In the genomic region with DNA sequence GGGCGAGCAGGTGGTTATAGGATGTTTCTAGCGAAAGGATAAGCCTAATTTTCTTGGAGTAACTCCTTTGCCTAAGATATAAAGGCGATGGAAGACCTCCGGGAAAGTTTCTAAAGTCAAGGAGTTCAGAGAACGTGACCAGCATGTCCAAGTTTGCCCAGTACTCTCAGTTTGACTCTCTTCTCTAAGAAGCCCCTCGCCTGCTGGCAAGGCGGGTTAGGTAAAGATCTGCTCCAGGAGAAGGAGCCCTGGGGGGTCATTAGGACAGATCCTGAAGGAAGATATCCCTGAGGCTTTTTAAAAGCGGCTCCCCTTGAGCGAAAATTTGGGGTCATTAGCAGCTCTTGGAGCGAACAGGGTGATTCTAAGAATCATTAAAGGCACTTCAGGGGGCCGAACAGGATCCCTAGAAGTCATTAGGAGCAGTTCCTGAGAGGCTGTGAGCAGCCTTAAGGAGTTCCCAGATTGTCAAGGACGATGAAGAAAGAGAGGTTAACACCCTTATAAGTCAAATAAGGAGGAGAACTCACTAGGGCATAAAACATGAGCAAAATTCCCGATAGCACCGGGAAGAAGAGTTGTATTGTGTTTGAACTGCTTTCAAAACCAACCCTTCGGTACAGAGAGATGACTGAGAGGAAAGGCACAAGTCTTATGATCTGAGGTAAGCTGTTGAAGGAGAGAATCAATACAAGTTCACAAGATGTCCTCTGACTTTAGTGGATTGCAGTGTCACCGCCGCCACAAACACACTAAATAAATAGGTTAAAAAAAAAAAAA, we compare ENCODE assay signal across 8 mouse cellular contexts. TPM values are rescaled to one million over a fixed set of nuclear protein-coding genes. Genes with fewer than 3 reads are reported as not detected.
DNase-seq lines count a peak whose midpoint lies in the region; ATAC-seq and TF ChIP-seq lines count a peak whose summit lies in the region.

No protein-coding gene starts in this region.

- in situ Hi-C loops in CH12.LX (cut with MboI; ENCODE audit: low pct_ligation_motif_present, low pct_unique_long_range_greater_than_20kb, low sequenced_read_pairs): no loop called here

- H3K27me3 ChIP-seq in heart, embryonic 10.5 days (ENCODE audit: insufficient read depth, poor library complexity, severe bottlenecking): no peaks in the 10 kb centered on the region
- no peaks in the 10 kb centered on the region for H3K27me3 ChIP-seq in CH12.LX (replicated peaks)
- no peaks in the 10 kb centered on the region for H3K27me3 ChIP-seq in erythroblast, embryonic 14.5 days (ENCODE audit: control insufficient read depth)
- H3K27me3 ChIP-seq in liver, embryonic 11.5 days (replicated peaks; ENCODE audit: control insufficient read depth, insufficient read depth, low read length): no peaks in the 10 kb centered on the region
- H3K27me3 ChIP-seq in stomach, embryonic 15.5 days (replicated peaks): no peaks in the 10 kb centered on the region

- no peak for ATAC-seq in liver, embryonic 11.5 days (replicated peaks; ENCODE audit: low FRiP score)
- ATAC-seq in stomach, embryonic 15.5 days (ENCODE audit: insufficient read depth, low FRiP score, low read depth): no peak

- peak overlapping the region; percentile 86 for H3K4me2 ChIP-seq in CH12.LX (ENCODE audit: insufficient read depth, low read depth, poor library complexity, severe bottlenecking)
- peak overlapping the region; percentile 93 for H3K4me2 ChIP-seq in liver, embryonic 11.5 days
- peak overlapping the region; percentile 81 for H3K4me2 ChIP-seq in stomach, embryonic 15.5 days

- dilution Hi-C loops in CH12.LX (cut with MboI; ENCODE audit: extremely low pct_ligation_motif_present, extremely low pct_unique_long_range_greater_than_20kb, low sequenced_read_pairs): no loop called here

- TF ChIP-seq RAD21 in CH12.LX (IDR thresholded peaks at IDR 0.05; ENCODE audit: low read depth, low read length): no peak

- peak; percentile 41; the same call in 1 of the 2 replicates for TF ChIP-seq EP300 in CH12.LX (IDR thresholded peaks at IDR 0.05; ENCODE audit: low read length)

- peaks cover 13% of the 10 kb centered on the region for H3K4me1 ChIP-seq in heart, embryonic 10.5 days
- H3K4me1 ChIP-seq in CH12.LX (ENCODE audit: control insufficient read depth in 1 of 2, insufficient read depth in 2 of 2): peaks cover 2 to 14% of the 10 kb centered on the region in 2 experiments; a peak in 3 of 4 replicates
- peaks cover 23% of the 10 kb centered on the region for H3K4me1 ChIP-seq in erythroblast, embryonic 14.5 days (ENCODE audit: control insufficient read depth)
- peaks cover 7% of the 10 kb centered on the region for H3K4me1 ChIP-seq in liver, embryonic 11.5 days (replicated peaks; ENCODE audit: control insufficient read depth, insufficient read depth, low read length)
- peaks cover 12% of the 10 kb centered on the region for H3K4me1 ChIP-seq in stomach, embryonic 15.5 days

- TF ChIP-seq CTCF in CH12.LX (conservative IDR thresholded peaks at IDR 0.05 in 1 of 2, IDR thresholded peaks at IDR 0.05 in 1 of 2; ENCODE audit: low read depth in 2 of 2, low read length in 2 of 2): no peak

- no peaks in the 10 kb centered on the region for H3K9me3 ChIP-seq in heart, embryonic 10.5 days
- H3K9me3 ChIP-seq in CH12.LX (replicated peaks; ENCODE audit: low read length): no peaks in the 10 kb centered on the region
- H3K9me3 ChIP-seq in erythroblast, embryonic 14.5 days (ENCODE audit: control insufficient read depth, low read length): no peaks in the 10 kb centered on the region
- H3K9me3 ChIP-seq in liver, embryonic 11.5 days (ENCODE audit: control insufficient read depth, low read length): no peaks in the 10 kb centered on the region
- no peaks in the 10 kb centered on the region for H3K9me3 ChIP-seq in stomach, embryonic 15.5 days

- peaks cover 10% of the 10 kb centered on the region for H3K79me2 ChIP-seq in CH12.LX (replicated peaks; ENCODE audit: control insufficient read depth, extremely low read depth, insufficient read depth, poor library complexity, severe bottlenecking)

- no peak for DNase-seq in heart, embryonic 10.5 days (ENCODE audit: low spot score)
- no peak for DNase-seq in heart, postnatal 10 days
- no peak for DNase-seq in CH12.LX (ENCODE audit: extremely low read depth)
- DNase-seq in liver, embryonic 11.5 days (ENCODE audit: low spot score): no peak
- no peak for DNase-seq in right cerebral cortex, postnatal 36 days (ENCODE audit: low spot score in 2 of 2)
- DNase-seq in layer of hippocampus, postnatal 14 days (ENCODE audit: low spot score in 2 of 2): no peak

- peak overlapping the region; percentile 98 for H3K27ac ChIP-seq in heart, embryonic 10.5 days
- H3K27ac ChIP-seq in CH12.LX (ENCODE audit: insufficient read depth, low read depth): peak overlapping the region; percentile 21; the same call in 1 of the 2 replicates
- H3K27ac ChIP-seq in liver, embryonic 11.5 days (ENCODE audit: low read depth, low read length): peak overlapping the region; percentile 88
- H3K27ac ChIP-seq in stomach, embryonic 15.5 days: peak overlapping the region; percentile 98

- H3K4me3 ChIP-seq in heart, embryonic 10.5 days: peak overlapping the region; percentile 83
- peak overlapping the region; percentile 54 to 83 (median 83) for H3K4me3 ChIP-seq in CH12.LX (replicated peaks in 1 of 3; ENCODE audit: low read depth in 2 of 3, low read length in 2 of 3, poor library complexity in 1 of 3)
- peak overlapping the region; percentile 90 for H3K4me3 ChIP-seq in erythroblast, embryonic 14.5 days (replicated peaks)
- H3K4me3 ChIP-seq in liver, embryonic 11.5 days (ENCODE audit: low read depth, low read length): peak overlapping the region; percentile 68
- H3K4me3 ChIP-seq in stomach, embryonic 15.5 days (replicated peaks): peak overlapping the region; percentile 83

- peak overlapping the region; percentile 73 for H3K9ac ChIP-seq in CH12.LX (ENCODE audit: insufficient read depth, low read depth)
- H3K9ac ChIP-seq in liver, embryonic 11.5 days (ENCODE audit: low read depth, low read length): peak overlapping the region; percentile 75
- H3K9ac ChIP-seq in stomach, embryonic 15.5 days: peak overlapping the region; percentile 42

- 17% methylated on average over 17 of the region's 17 CpGs for WGBS in heart, embryonic 10.5 days
- 17% methylated on average over 17 of the region's 17 CpGs for whole genome bisulfite sequencing in liver, embryonic 11.5 days
- 12% methylated on average over 17 of the region's 17 CpGs for WGBS in stomach, embryonic 15.5 days

- TF ChIP-seq POLR2A in CH12.LX (IDR thresholded peaks at IDR 0.05; ENCODE audit: low read depth, low read length): no peak

- H3K36me3 ChIP-seq in heart, embryonic 10.5 days: peaks cover 20% of the 10 kb centered on the region
- peaks cover 13 to 22% of the 10 kb centered on the region in 2 experiments for H3K36me3 ChIP-seq in CH12.LX (replicated peaks in 1 of 2; ENCODE audit: control insufficient read depth in 1 of 2, insufficient read depth in 1 of 2, low read length in 1 of 2)
- peaks cover 22% of the 10 kb centered on the region for H3K36me3 ChIP-seq in erythroblast, embryonic 14.5 days (ENCODE audit: control insufficient read depth)
- peaks cover 14% of the 10 kb centered on the region for H3K36me3 ChIP-seq in liver, embryonic 11.5 days (ENCODE audit: control insufficient read depth, insufficient read depth, low read length)
- H3K36me3 ChIP-seq in stomach, embryonic 15.5 days: peaks cover 14% of the 10 kb centered on the region

- intact Hi-C loops in heart, postnatal 10 days (cut with DNase I): no loop called here

TF ChIP-seq in CH12.LX, 34 proteins besides CTCF, POLR2A, EP300 and RAD21 (continues in another document):
- TF ChIP-seq CHD1 (IDR thresholded peaks at IDR 0.05; ENCODE audit: low read depth, low read length) (0 out of 2 replicates have a peak, but pooled peaks have one; percentile 30), GABPA (IDR thresholded peaks at IDR 0.05; ENCODE audit: insufficient replicate concordance, low read depth, low read length) (no peak), TBP (conservative IDR thresholded peaks at IDR 0.05; ENCODE audit: low read depth, low read length) (no peak), MXI1 (IDR thresholded peaks at IDR 0.05; ENCODE audit: low read depth, low read length) (peak; percentile 26; the same call in 1 of the 2 replicates), MAZ (IDR thresholded peaks at IDR 0.05; ENCODE audit: low read depth, low read length) (0 out of 2 replicates have a peak, but pooled peaks have one; percentile 28), NRF1 (IDR thresholded peaks at IDR 0.05; ENCODE audit: low read depth, low read length) (no peak), ZKSCAN1 (IDR thresholded peaks at IDR 0.05; ENCODE audit: borderline replicate concordance, low read depth, low read length) (no peak), MAFK (IDR thresholded peaks at IDR 0.05; ENCODE audit: insufficient replicate concordance, low read length) (no peak), POLR2AphosphoS2 (IDR thresholded peaks at IDR 0.05; ENCODE audit: low read depth, low read length) (no peak), USF2 (conservative IDR thresholded peaks at IDR 0.05; ENCODE audit: low read depth, low read length) (no peak), ZMIZ1 (IDR thresholded peaks at IDR 0.05; ENCODE audit: low read depth, low read length) (no peak; the same call in none of the 2 replicates), TCF12 (IDR thresholded peaks at IDR 0.05; ENCODE audit: low read depth, low read length) (no peak; the same call in 1 of the 2 replicates), CHD2 (IDR thresholded peaks at IDR 0.05; ENCODE audit: low read length) (no peak)

RNA-seq across cellular contexts. Expression of gene Kdm4a, which starts 0.6 kb away (rescaled TPM):
- 22.9 and 26.6 TPM in 2 replicates for polyA plus RNA-seq in heart, embryonic 10.5 days (2016; fragmentation: Nextera tagmentation; extraction: Ambion mirVana)
- total RNA-seq in heart, postnatal 10 days (2021): 10 to 100 TPM; 38.1 to 39.0 TPM
- total RNA-seq in CH12.LX (2012; rRNA removed): 38.4 and 58.8 TPM in 2 replicates
- 36.9 TPM in 2 replicates for total RNA-seq in CH12.LX (2014; rRNA removed)
- polyA plus RNA-seq in CH12.LX (2012; ENCODE audit: insufficient read length, low read depth): 43.2 and 43.6 TPM in 2 replicates
- polyA plus RNA-seq in erythroblast, embryonic 14.5 days (2012): 2.6 and 3.3 TPM in 2 replicates
- 22.8 and 23.6 TPM in 2 replicates for polyA plus RNA-seq in liver, embryonic 11.5 days (2014; fragmentation: Nextera tagmentation; extraction: Ambion mirVana)
- polyA plus RNA-seq in stomach, embryonic 15.5 days (2015; fragmentation: Nextera tagmentation; extraction: Ambion mirVana): 30.8 and 35.3 TPM in 2 replicates
- total RNA-seq in layer of hippocampus, postnatal 14 days (2021): 10 to 100 TPM; 52.6 to 55.7 TPM

RNA-seq across cellular contexts. Expression of gene St3gal3, which starts 45.8 kb away (rescaled TPM):
- 6.6 and 7.2 TPM in 2 replicates for polyA plus RNA-seq in heart, embryonic 10.5 days (2016; fragmentation: Nextera tagmentation; extraction: Ambion mirVana)
- total RNA-seq in heart, postnatal 10 days (2021): 10 to 100 TPM; 31.1 to 31.5 TPM
- total RNA-seq in CH12.LX (2012; rRNA removed): 7.8 and 10.1 TPM in 2 replicates
- 6.3 and 7.1 TPM in 2 replicates for total RNA-seq in CH12.LX (2014; rRNA removed)
- 8.2 and 8.7 TPM in 2 replicates for polyA plus RNA-seq in CH12.LX (2012; ENCODE audit: insufficient read length, low read depth)
- polyA plus RNA-seq in erythroblast, embryonic 14.5 days (2012): 0.70 and 0.85 TPM in 2 replicates
- 4.1 and 4.5 TPM in 2 replicates for polyA plus RNA-seq in liver, embryonic 11.5 days (2014; fragmentation: Nextera tagmentation; extraction: Ambion mirVana)
- polyA plus RNA-seq in stomach, embryonic 15.5 days (2015; fragmentation: Nextera tagmentation; extraction: Ambion mirVana): 6.4 and 8.0 TPM in 2 replicates
- total RNA-seq in layer of hippocampus, postnatal 14 days (2021): 10 to 100 TPM; 40.7 to 43.0 TPM

Comparison
In these comparisons a context has a peak if more than half of its experiments do, and no peak if none do; other contexts are left out.
1. H3K27ac ChIP-seq: peak in every context shown above with its lines; median percentile 98 in heart, embryonic 10.5 days; 98 in stomach, embryonic 15.5 days; 88 in liver, embryonic 11.5 days; 21 in CH12.LX.